Mouse (Mus musculus): ENCODE measurements around the gene Ctsz.
A peak's percentile ranks its signal among the peaks of the same experiment; 100 is the strongest.

Ctsz gene

GRCm38 (mm10) chr2:174441898-174442297 lies 3.1 kb upstream of the Ctsz start:
- no peak for DNase-seq (ENCODE audit: low read depth, low spot score)

- DNase-seq (ENCODE audit: low read depth, low spot score): no peak
These were observed 1.1 kb upstream of the Ctsz start for GRCm38 (mm10) chr2:174439961-174440360.

- DNase-seq (ENCODE audit: low read depth, low spot score): peak; percentile 62
These were observed 605 bp upstream of the Ctsz start for GRCm38 (mm10) chr2:174439450-174439838.

- no peak for DNase-seq (ENCODE audit: low read depth, low spot score)
These were observed 658 bp downstream of the Ctsz start for GRCm38 (mm10) chr2:174438181-174438580.

GRCm38 (mm10) chr2:174437697-174437982 lies 1.2 kb downstream of the Ctsz start:
- no peak for DNase-seq (ENCODE audit: low read depth, low spot score)

- DNase-seq (ENCODE audit: low read depth, low spot score): peak; percentile 91
These were observed 1.7 kb downstream of the Ctsz start for GRCm38 (mm10) chr2:174436916-174437696.

GRCm38 (mm10) chr2:174436076-174436701 lies 2.6 kb downstream of the Ctsz start:
- DNase-seq (ENCODE audit: low read depth, low spot score): peak; percentile 94

GRCm38 (mm10) chr2:174434943-174435342 lies 3.9 kb downstream of the Ctsz start:
- DNase-seq (ENCODE audit: low read depth, low spot score): no peak

GRCm38 (mm10) chr2:174428996-174429591 lies 9.7 kb downstream of the Ctsz start:
- no peak for DNase-seq (ENCODE audit: low read depth, low spot score)

- no peak for DNase-seq (ENCODE audit: low read depth, low spot score)
These were observed 10.6 kb downstream of the Ctsz start for GRCm38 (mm10) chr2:174428076-174428835.

- no peak for DNase-seq (ENCODE audit: low read depth, low spot score)
These were observed 12.0 kb downstream of the Ctsz start for GRCm38 (mm10) chr2:174426856-174427255.

GRCm38 (mm10) chr2:174424301-174425085 lies 14.3 kb downstream of the Ctsz start:
- DNase-seq (ENCODE audit: low read depth, low spot score): no peak

GRCm38 (mm10) chr2:174421107-174421506 lies 17.7 kb downstream of the Ctsz start:
- no peak for DNase-seq (ENCODE audit: low read depth, low spot score)

- peak; percentile 97 for DNase-seq (ENCODE audit: low read depth, low spot score)
These were observed 23.0 kb downstream of the Ctsz start, which contains the start of gene Nelfcd for GRCm38 (mm10) chr2:174415731-174416310. Gene Nelfcd (plus strand): TSS chr2:174415804.

GRCm38 (mm10) chr2:174415001-174415730 lies 23.7 kb downstream of the Ctsz start:
- DNase-seq (ENCODE audit: low read depth, low spot score): no peak

- no peak for DNase-seq (ENCODE audit: low read depth, low spot score)
These were observed 25.7 kb downstream of the Ctsz start for GRCm38 (mm10) chr2:174413127-174413526.

GRCm38 (mm10) chr2:174410222-174410621 lies 28.6 kb downstream of the Ctsz start:
- DNase-seq (ENCODE audit: low read depth, low spot score): no peak

- DNase-seq (ENCODE audit: low read depth, low spot score): no peak
These were observed 38.4 kb downstream of the Ctsz start for GRCm38 (mm10) chr2:174400396-174400795.

GRCm38 (mm10) chr2:174397881-174398280 lies 41.0 kb downstream of the Ctsz start:
- DNase-seq (ENCODE audit: low read depth, low spot score): no peak

GRCm38 (mm10) chr2:174397065-174397464 lies 41.8 kb downstream of the Ctsz start:
- no peak for DNase-seq (ENCODE audit: low read depth, low spot score)
